Mouse (Mus musculus) neural tube, embryonic 11.5 days (tissue): ENCODE measurements around the gene Lama5. TPM values are rescaled to one million over a fixed set of nuclear protein-coding genes. Genes with fewer than 3 reads are reported as not detected.
A peak's percentile ranks its signal among the peaks of the same experiment; 100 is the strongest.

ENCODE experiments used
- ATAC-seq: fragments of 200-750 bp; cut with Nextera tagmentation; 2 replicates; pipeline ENCODE4 v1.8.0; 2017; ENCODE audit warnings: moderate number of reproducible peaks, mild to moderate bottlenecking, moderate TSS enrichment, moderate library complexity; ENCODE audit not compliant: insufficient read depth, low FRiP score, low TSS enrichment
- DNase-seq: peaks from one replicate; pipeline ENCODE4 v3.0.0-alpha.2; 2015; ENCODE audit warnings: low spot score
- H3K27ac ChIP-seq: fragments of 300-500 bp; sonication (generic); 2 replicates; pipeline ENCODE4 v1.5.1; 2014; ENCODE audit warnings: low read depth, mild to moderate bottlenecking, low read length
- H3K27me3 ChIP-seq: fragments of 300-500 bp; sonication (generic); 2 replicates; pipeline ENCODE4 v1.6.1; 2014; ENCODE audit warnings: mild to moderate bottlenecking, low read length, mixed read lengths; ENCODE audit not compliant: control insufficient read depth, insufficient read depth
- H3K36me3 ChIP-seq: fragments of 300-500 bp; sonication (generic); 2 replicates; pipeline ENCODE4 v1.6.1; 2014; ENCODE audit warnings: mild to moderate bottlenecking, low read length, moderate library complexity, mixed read lengths; ENCODE audit not compliant: control insufficient read depth, insufficient read depth
- H3K4me1 ChIP-seq: fragments of 300-500 bp; sonication (generic); 2 replicates; pipeline ENCODE4 v1.6.1; 2014; ENCODE audit warnings: low read length, mixed read lengths; ENCODE audit not compliant: control insufficient read depth, insufficient read depth
- H3K4me2 ChIP-seq: fragments of 300-500 bp; sonication (generic); 2 replicates; pipeline ENCODE4 v1.6.1; 2014; ENCODE audit warnings: low read depth, mild to moderate bottlenecking, moderate library complexity
- H3K4me3 ChIP-seq: fragments of 300-500 bp; sonication (generic); 2 replicates; pipeline ENCODE4 v1.5.1; 2014; ENCODE audit warnings: low read depth, low read length
- H3K9ac ChIP-seq: fragments of 300-500 bp; sonication (generic); 2 replicates; pipeline ENCODE4 v1.6.1; 2014; ENCODE audit warnings: mild to moderate bottlenecking, low read length
- H3K9me3 ChIP-seq: fragments of 300-500 bp; sonication (generic); 2 replicates; pipeline ENCODE4 v1.6.1; 2016; ENCODE audit warnings: low read length; ENCODE audit not compliant: control insufficient read depth
- WGBS: fragments of 180-500 bp; shearing (Covaris S2); extraction: QIAGEN DNeasy Blood & Tissue Kit; methylation state at CpG from one replicate; pipeline ENCODE4 v1.1.7; 2014; 5-methylcytosine and 5-hydroxymethylcytosine counted together
- polyA plus RNA-seq: library from polyadenylated mRNA; unstranded; fragments of >200 nt; fragmentation: Nextera tagmentation; extraction: Ambion mirVana; gene quantifications from 2 replicates; pipeline ENCODE4 v1.2.1, GENCODE M21; 2014

Gene Lama5
- polyA plus RNA-seq, 1 experiment from 2014 or later = 4.4 TPM

DNA sequence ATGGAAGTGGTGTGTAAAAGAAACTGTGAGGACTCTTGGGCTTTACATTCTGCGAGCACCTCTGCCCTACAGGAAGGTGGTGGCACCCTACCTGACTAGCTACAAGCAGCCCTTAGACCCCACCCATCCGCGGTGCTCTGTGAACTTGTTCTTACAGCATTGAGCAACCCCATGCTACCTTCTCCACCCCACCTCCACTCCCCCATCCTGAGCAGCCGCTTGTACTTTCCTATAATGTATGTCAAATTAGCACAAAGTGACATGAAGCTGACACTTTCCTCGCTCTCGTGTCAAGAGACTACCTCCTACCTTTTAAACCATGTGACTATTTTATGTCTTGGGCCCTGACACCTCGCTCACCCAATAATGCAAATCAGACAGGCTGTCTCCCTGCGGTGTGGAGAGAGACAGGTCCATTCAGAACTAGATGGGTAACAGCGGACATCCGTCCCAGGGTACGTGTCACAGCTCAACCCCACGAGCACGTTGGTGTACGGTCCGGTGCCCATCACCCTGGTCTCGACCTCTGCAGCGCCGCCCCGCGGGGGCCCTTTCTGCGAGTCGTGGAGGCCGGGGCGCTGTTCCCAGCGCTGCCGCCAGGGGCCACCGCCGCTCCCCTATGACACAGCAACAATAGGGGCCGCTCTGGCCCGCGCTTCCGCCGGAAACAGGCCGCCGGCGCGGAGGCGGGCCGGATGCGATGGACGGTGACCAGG is 54.7 kb downstream of the Lama5 start, which contains the start of gene Adrm1:
TSS of gene Adrm1 (plus strand) at position 680 of the 716 bp plus-strand sequence.
- 5% methylated on average over 40 of the region's 41 CpGs for WGBS
- peaks cover 12% of the 10 kb centered on the region; the same call in 1 of the 2 replicates for H3K4me1 ChIP-seq
- peaks cover 6% of the 10 kb centered on the region for H3K36me3 ChIP-seq
- ATAC-seq (peak; percentile 98), DNase-seq (peak; percentile 99)
- no peaks in the 10 kb centered on the region for H3K9me3 ChIP-seq
- H3K27ac ChIP-seq = peak within 1 kb of the TSS; percentile 88
- peak within 1 kb of the TSS; percentile 99 for H3K4me2 ChIP-seq
- H3K9ac ChIP-seq = peak within 1 kb of the TSS; percentile 94
- H3K4me3 ChIP-seq = peak within 1 kb of the TSS; percentile 98
- H3K27me3 ChIP-seq = no peaks in the 10 kb centered on the region

DNA sequence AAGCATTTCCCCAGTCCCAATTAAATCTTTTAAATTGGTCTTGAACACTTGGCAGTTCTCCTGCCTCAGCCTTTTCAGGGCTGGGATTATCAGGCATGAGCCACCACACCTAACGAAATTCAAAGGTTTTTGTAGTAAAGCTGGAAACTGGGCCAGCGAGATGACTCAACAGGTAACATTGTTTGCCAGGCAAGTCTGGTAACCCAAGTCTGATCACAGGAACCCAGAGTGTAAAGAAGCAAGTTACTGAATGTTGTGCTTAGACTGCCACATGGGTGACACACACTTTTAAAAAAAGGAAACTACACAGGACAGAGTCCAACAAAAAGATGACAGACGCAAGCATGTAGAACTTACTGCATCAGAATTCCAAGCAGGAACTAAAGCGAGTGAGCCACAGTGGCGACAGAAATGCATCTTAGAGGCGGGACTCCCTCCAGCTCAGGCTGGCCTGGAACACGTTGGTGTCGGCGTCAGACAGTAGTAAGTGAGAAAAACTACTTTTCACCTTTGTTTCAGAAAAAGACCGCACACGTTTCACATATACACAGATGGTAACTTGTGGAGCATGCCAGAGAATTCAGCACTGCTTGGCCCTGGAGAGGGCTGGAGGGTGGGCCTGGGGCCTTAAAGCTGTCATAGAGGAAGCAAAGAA is 55.4 kb downstream of the Lama5 start:
- peaks cover 12% of the 10 kb centered on the region; the same call in 1 of the 2 replicates for H3K4me1 ChIP-seq
- no peaks in the 10 kb centered on the region for H3K27me3 ChIP-seq
- no peak overlapping the region for H3K4me2 ChIP-seq
- no peaks in the 10 kb centered on the region for H3K9me3 ChIP-seq
- H3K4me3 ChIP-seq = no peak overlapping the region
- DNase-seq = no peak
- H3K9ac ChIP-seq = no peak overlapping the region
- no peak for ATAC-seq
- WGBS = 86% methylated on average over 11 of the region's 11 CpGs
- H3K27ac ChIP-seq = no peak overlapping the region
- peaks cover 4% of the 10 kb centered on the region for H3K36me3 ChIP-seq

GRCm38 (mm10) chr2:180166869-180167268 is 58.8 kb downstream of the Lama5 start:
- no peaks in the 10 kb centered on the region for H3K9me3 ChIP-seq
- H3K27ac ChIP-seq = no peak overlapping the region
- WGBS = 89% methylated on average over 2 of the region's 2 CpGs
- H3K4me2 ChIP-seq = no peak overlapping the region
- no peaks in the 10 kb centered on the region for H3K4me1 ChIP-seq
- H3K9ac ChIP-seq = no peak overlapping the region
- H3K27me3 ChIP-seq = no peaks in the 10 kb centered on the region
- DNase-seq (no peak), ATAC-seq (no peak)
- no peaks in the 10 kb centered on the region for H3K36me3 ChIP-seq
- H3K4me3 ChIP-seq = no peak overlapping the region

DNA sequence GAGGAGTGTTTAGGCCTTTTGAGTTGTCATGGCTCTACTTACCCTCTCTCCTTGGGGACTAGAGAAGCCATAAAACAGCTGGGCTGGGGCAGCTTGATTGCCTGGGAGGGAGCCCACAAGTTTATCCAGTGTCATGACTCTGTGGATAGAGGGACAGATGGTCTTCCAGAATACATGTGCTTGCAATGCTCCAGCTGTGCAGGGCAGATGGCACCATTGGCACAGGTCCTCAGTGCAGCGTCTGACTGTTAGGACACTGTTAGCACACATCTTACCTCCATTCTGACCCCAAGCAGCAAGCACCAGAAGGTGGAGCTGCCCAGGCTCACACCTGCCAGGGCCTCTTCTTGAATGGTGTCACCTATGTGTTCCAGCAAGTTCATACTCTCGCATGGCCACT is 59.8 kb downstream of the Lama5 start:
- H3K9ac ChIP-seq = no peak overlapping the region
- no peaks in the 10 kb centered on the region for H3K4me1 ChIP-seq
- no peaks in the 10 kb centered on the region for H3K27me3 ChIP-seq
- no peak for DNase-seq
- H3K4me2 ChIP-seq = no peak overlapping the region
- no peak overlapping the region for H3K27ac ChIP-seq
- WGBS = 81% methylated on average over 2 of the region's 2 CpGs
- no peak for ATAC-seq
- no peak overlapping the region for H3K4me3 ChIP-seq
- no peaks in the 10 kb centered on the region for H3K36me3 ChIP-seq
- no peaks in the 10 kb centered on the region for H3K9me3 ChIP-seq

GRCm38 (mm10) chr2:180158627-180159026 is 67.0 kb downstream of the Lama5 start:
- Histone ChIP-seq H3K9me3 (no peaks in the 10 kb centered on the region), H3K27ac (no peak overlapping the region), H3K4me2 (no peak overlapping the region), H3K9ac (no peak overlapping the region), H3K27me3 (no peaks in the 10 kb centered on the region), H3K4me1 (no peaks in the 10 kb centered on the region), H3K4me3 (no peak overlapping the region), H3K36me3 (peaks cover 3% of the 10 kb centered on the region; the same call in 1 of the 2 replicates)
- ATAC-seq (no peak), DNase-seq (no peak)
- WGBS = 89% methylated on average over 3 of the region's 3 CpGs

DNA sequence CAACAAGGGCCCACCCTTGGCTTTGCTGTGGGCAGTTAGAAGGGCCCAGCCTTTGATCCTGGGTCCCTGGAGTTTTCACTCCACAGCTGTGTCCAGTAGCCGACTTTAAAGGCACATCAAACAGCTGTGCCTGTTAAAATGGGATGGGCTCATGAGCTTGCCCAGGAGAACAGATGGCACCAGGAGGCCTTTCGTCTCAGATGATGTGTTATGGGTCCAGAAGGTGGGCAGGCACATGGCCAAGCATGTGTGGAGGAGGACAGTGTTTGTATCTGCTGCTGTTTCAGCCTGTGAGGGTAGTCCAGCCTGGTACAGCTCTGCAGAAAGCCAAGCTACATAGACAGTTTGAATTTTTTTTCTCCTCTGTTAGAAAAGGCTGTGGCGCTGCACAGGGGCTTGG is 70.9 kb downstream of the Lama5 start:
- no peaks in the 10 kb centered on the region for H3K9me3 ChIP-seq
- 61% methylated on average over 3 of the region's 3 CpGs for WGBS
- H3K36me3 ChIP-seq = peaks cover 3% of the 10 kb centered on the region
- H3K4me1 ChIP-seq = no peaks in the 10 kb centered on the region
- H3K27ac ChIP-seq = no peak overlapping the region
- DNase-seq = no peak
- no peak overlapping the region for H3K4me2 ChIP-seq
- no peaks in the 10 kb centered on the region for H3K27me3 ChIP-seq
- H3K4me3 ChIP-seq = no peak overlapping the region
- no peak overlapping the region for H3K9ac ChIP-seq
- no peak for ATAC-seq

DNA sequence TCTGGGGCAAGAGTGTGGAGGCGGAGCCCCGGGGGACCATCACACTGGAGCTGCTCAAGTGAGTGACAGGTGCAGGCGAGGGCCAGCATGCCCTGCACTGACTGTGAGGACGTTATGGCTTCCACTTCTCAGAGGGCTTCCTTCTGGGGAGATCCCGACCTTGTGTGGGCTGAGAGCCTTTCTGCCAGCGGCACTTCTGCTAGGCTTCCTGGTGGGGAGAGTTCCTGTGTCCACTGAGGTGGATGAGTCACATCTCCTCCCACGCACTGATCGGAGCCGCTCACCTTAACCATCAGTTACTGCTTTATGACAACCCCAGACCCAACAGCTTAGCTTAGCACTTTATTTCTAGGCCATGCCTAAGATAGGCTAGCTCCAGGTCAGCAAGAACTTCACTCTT is 77.1 kb downstream of the Lama5 start:
- DNase-seq (no peak), ATAC-seq (no peak)
- H3K9ac ChIP-seq = no peak overlapping the region
- no peaks in the 10 kb centered on the region for H3K9me3 ChIP-seq
- H3K27ac ChIP-seq = no peak overlapping the region
- H3K4me2 ChIP-seq = no peak overlapping the region
- H3K4me3 ChIP-seq = no peak overlapping the region
- 88% methylated on average over 9 of the region's 9 CpGs for WGBS
- no peaks in the 10 kb centered on the region for H3K4me1 ChIP-seq
- H3K27me3 ChIP-seq = no peaks in the 10 kb centered on the region
- H3K36me3 ChIP-seq = no peaks in the 10 kb centered on the region; the same call in 1 of the 2 replicates

DNA sequence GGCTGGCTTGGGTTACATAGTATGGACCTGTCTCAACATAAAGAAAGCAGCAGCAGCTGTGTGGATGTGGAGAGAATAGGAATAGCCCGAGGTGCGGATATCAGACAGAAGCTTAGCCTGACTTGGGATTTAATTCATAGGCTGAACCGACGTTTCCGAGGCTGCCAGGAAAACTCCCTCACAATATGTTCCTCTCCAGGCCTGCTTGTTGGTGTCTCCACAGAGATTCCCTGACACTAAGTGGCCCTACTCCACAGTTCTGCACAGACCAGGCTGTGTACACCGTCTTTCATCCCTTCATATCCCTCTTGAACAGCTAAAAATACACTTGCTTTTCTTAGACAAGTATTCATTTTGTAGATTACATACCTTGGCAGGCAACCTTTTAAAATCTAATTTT is 78.3 kb downstream of the Lama5 start:
- no peaks in the 10 kb centered on the region for H3K9me3 ChIP-seq
- WGBS = 94% methylated on average over 6 of the region's 6 CpGs
- no peak for DNase-seq
- H3K4me3 ChIP-seq = no peak overlapping the region
- H3K4me2 ChIP-seq = no peak overlapping the region
- H3K27ac ChIP-seq = no peak overlapping the region
- no peak for ATAC-seq
- H3K9ac ChIP-seq = no peak overlapping the region
- no peaks in the 10 kb centered on the region; the same call in 1 of the 2 replicates for H3K36me3 ChIP-seq
- no peaks in the 10 kb centered on the region for H3K27me3 ChIP-seq
- no peaks in the 10 kb centered on the region for H3K4me1 ChIP-seq

DNA sequence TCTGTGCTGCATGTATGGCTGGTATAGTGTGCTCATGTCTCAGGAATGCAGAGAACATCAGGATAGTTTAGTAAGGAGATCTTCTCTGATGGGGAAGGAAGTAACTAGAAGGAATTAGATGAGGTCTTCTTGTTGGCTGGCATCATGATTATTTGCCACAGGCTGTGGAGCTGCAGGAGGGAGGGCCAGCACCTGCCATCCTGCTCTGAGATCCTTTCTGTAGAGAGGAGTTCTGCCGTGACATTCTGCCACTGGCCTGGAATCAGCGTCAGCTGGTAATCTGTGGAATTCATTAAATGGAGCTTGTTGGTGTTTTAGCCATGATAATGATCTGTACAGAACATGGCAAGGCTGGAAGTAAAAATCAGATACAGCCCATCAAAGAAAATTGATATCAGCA is 79.6 kb downstream of the Lama5 start:
- ATAC-seq = no peak
- Histone ChIP-seq H3K9ac (no peak overlapping the region), H3K4me2 (no peak overlapping the region), H3K4me3 (no peak overlapping the region), H3K9me3 (no peaks in the 10 kb centered on the region), H3K4me1 (no peaks in the 10 kb centered on the region), H3K27me3 (no peaks in the 10 kb centered on the region), H3K27ac (no peak overlapping the region), H3K36me3 (no peaks in the 10 kb centered on the region; the same call in 1 of the 2 replicates)
- 88% methylated on average over 2 of the region's 2 CpGs for WGBS
- no peak for DNase-seq
